Mouse (Mus musculus): Measurements from ENCODE around the gene Vps37b.

DNA sequence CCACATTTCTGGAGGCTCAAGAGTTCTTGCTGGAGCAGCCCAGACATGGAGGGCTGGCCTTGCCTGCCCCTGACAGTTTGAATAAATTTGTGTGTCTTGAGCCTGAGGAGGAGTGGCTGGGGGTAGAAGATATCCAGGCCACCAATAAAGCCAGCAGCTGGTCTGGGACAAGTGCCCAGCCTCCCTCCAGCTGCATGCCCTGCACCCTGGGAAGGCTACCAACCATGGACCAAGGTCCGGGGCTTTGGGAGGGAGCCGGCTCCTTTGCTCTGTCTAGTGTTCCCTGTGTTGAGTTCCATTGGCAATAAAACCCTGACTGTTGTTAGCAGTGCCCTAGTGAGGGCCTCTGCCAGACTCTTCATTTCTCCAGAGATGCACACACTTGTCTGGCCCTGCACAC is 29.2 kb downstream of the Vps37b start:
- TF ChIP-seq CTCF (conservative IDR thresholded peaks at IDR 0.05; ENCODE audit: insufficient read depth, insufficient read length, low read depth, low read length): no peak
- no peak for TF ChIP-seq POLR2A (IDR thresholded peaks at IDR 0.05; ENCODE audit: low read depth, low read length)

Data from kidney, adult 2 months (tissue).